Mouse (Mus musculus) inflammation-experienced regulatory T-cells (primary cell): ENCODE data around the gene Ifna9. TPM values are rescaled to one million over a fixed set of nuclear protein-coding genes. Genes with fewer than 3 reads are reported as not detected.

Experiments
- polyA plus RNA-seq, 2 experiments: library from polyadenylated mRNA; unstranded; fragments of 100-300 nt; shearing (Covaris generic); gene quantifications; one replicate each; pipeline ENCODE4 v1.2.1; 2017

Gene Ifna9
- polyA plus RNA-seq = not detected

GRCm38 (mm10) chr4:88592285-88592684 is at the start of gene Ifna9:
Ifna9 (minus strand) TSS chr4:88592385.

DNA sequence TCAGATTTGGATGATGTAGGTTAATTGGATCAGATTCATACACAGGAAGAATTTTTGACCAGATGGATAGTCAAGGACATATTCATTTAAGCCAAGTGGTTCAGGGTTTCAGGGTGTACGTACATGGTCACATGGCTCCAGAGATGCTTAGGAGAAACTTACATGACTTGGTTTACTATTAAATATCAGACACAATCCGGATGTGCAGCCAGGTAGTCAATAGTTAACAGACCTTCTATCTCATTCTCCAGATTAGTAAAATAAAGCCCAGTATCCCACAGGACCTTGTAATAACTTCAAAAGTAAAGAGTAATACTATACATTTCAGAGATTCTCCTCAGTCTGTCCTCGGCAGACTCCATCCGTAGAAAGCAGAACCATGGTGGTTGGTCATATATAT is 42.1 kb upstream of the Ifna9 start, which contains the start of gene C87499:
TSS of gene C87499 (minus strand) at position 101 of the 400 bp plus-strand sequence.

GRCm38 (mm10) chr4:88603276-88603675 is 11.1 kb upstream of the Ifna9 start, which contains the start of gene Ifna12:
Ifna12 (minus strand) TSS chr4:88603376.

GRCm38 (mm10) chr4:88571698-88572097 is 20.5 kb downstream of the Ifna9 start, which contains the start of gene Ifna14:
Ifna14 (minus strand) TSS chr4:88571798.

DNA sequence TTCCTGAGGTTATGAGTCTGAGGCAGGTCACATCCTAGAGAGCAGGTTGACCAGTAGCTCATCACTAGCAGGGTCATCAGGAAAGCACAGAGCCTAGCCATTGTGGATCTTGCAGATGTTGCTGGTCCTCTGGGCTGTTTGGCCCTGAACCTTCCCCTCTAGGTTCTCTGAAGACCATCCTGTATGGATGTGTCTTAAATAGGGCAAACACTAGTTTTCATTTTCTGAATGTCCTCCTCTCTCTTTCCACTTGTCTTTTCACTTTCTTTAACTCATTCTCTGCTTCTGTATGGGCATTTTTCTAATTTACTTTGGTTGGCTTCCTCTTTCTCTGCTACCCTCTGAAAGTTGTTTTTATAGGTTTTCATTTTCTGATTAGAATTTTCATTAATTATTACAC is 34.0 kb downstream of the Ifna9 start, which contains the start of gene Ifna15:
TSS of gene Ifna15 (minus strand) at position 101 of the 400 bp plus-strand sequence.

Other genes with a start within 250 kb of the Ifna9 start
- gene Hacd4, start 153.5 kb downstream of the Ifna9 start, polyA plus RNA-seq = 1 to 10 TPM in 1 of 2 experiments, under 1 TPM in 1; 0.30 to 1.8 TPM
- gene Ifnb1, start 69.6 kb downstream of the Ifna9 start, polyA plus RNA-seq = 1 to 10 TPM in 1 of 2 experiments, under 1 TPM in 1; 0.29 to 1.3 TPM
- gene Ifna15, start 34.1 kb downstream of the Ifna9 start, polyA plus RNA-seq = 1 to 10 TPM in 1 of 2 experiments, under 1 TPM in 1; 0.45 to 2.3 TPM
- under 1 TPM in 1 of 2 experiments, not detected in 1; 0.70 TPM for gene Ifna14, start 20.6 kb downstream of the Ifna9 start, polyA plus RNA-seq
- not detected for gene Ifna12, start 11.0 kb upstream of the Ifna9 start, polyA plus RNA-seq
- gene C87499, start 42.0 kb upstream of the Ifna9 start, polyA plus RNA-seq = under 1 TPM in 1 of 2 experiments, not detected in 1; 0.47 TPM
- not detected for gene Ifna13, start 52.1 kb upstream of the Ifna9 start, polyA plus RNA-seq
- gene Ifna16, start 84.5 kb upstream of the Ifna9 start, polyA plus RNA-seq = not detected
- gene Ifna2, start 91.5 kb upstream of the Ifna9 start, polyA plus RNA-seq = not detected
- under 1 TPM in 1 of 2 experiments, not detected in 1; 0.30 TPM for gene Ifnab, start 99.0 kb upstream of the Ifna9 start, polyA plus RNA-seq
- not detected for gene Gm26566, start 129.4 kb upstream of the Ifna9 start, polyA plus RNA-seq
- gene Klhl9, start 130.1 kb upstream of the Ifna9 start, polyA plus RNA-seq = 10 to 100 TPM; 19.8 to 29.0 TPM
- not detected for gene Gm13271, start 162.5 kb upstream of the Ifna9 start, polyA plus RNA-seq
- gene Gm13283, start 167.7 kb upstream of the Ifna9 start, polyA plus RNA-seq = 1 to 10 TPM in 1 of 2 experiments, under 1 TPM in 1; 0.62 to 1.0 TPM
- gene Gm13290, start 181.4 kb upstream of the Ifna9 start, polyA plus RNA-seq = under 1 TPM in 1 of 2 experiments, not detected in 1; 0.82 TPM
- not detected for gene Gm13289, start 184.5 kb upstream of the Ifna9 start, polyA plus RNA-seq
- not detected for gene Gm13272, start 187.5 kb upstream of the Ifna9 start, polyA plus RNA-seq
- gene Ifnz, start 189.7 kb upstream of the Ifna9 start, polyA plus RNA-seq = 1 to 10 TPM in 1 of 2 experiments, not detected in 1; 1.5 TPM
- not detected for gene Gm13276, start 193.3 kb upstream of the Ifna9 start, polyA plus RNA-seq
- gene Gm13277, start 196.2 kb upstream of the Ifna9 start, polyA plus RNA-seq = not detected
- not detected for gene Gm13278, start 199.2 kb upstream of the Ifna9 start, polyA plus RNA-seq
- gene Gm13275, start 202.1 kb upstream of the Ifna9 start, polyA plus RNA-seq = not detected
- gene Gm13279, start 205.0 kb upstream of the Ifna9 start, polyA plus RNA-seq = not detected
- gene Gm13285, start 207.3 kb upstream of the Ifna9 start, polyA plus RNA-seq = 1 to 10 TPM in 1 of 2 experiments, under 1 TPM in 1; 0.94 to 3.7 TPM
- gene Gm13287, start 210.9 kb upstream of the Ifna9 start, polyA plus RNA-seq = not detected
- not detected for gene Gm13288, start 213.1 kb upstream of the Ifna9 start, polyA plus RNA-seq
- gene Ifna7, start 223.8 kb upstream of the Ifna9 start, polyA plus RNA-seq = not detected
- not detected for gene Ifna11, start 227.6 kb upstream of the Ifna9 start, polyA plus RNA-seq
- gene Ifna6, start 235.0 kb upstream of the Ifna9 start, polyA plus RNA-seq = not detected
- gene Ifna5, start 243.1 kb upstream of the Ifna9 start, polyA plus RNA-seq = not detected
- under 1 TPM in 1 of 2 experiments, not detected in 1; 0.71 TPM for gene Ifna4, start 249.5 kb upstream of the Ifna9 start, polyA plus RNA-seq